Mouse (Mus musculus) hindbrain, postnatal 0 days (tissue): ENCODE results near the gene Qtrt2. TPM values are rescaled to one million over a fixed set of nuclear protein-coding genes. Genes with fewer than 3 reads are reported as not detected.
A peak's percentile ranks its signal among the peaks of the same experiment; 100 is the strongest.

Experiments used
- ATAC-seq: fragments of 200-750 bp; cut with Nextera tagmentation; 2 replicates; pipeline ENCODE4 v1.8.0; 2017; ENCODE audit warnings: mild to moderate bottlenecking, moderate TSS enrichment, moderate library complexity
- DNase-seq: peaks from one replicate; pipeline ENCODE4 v3.0.0-alpha.2; 2015; ENCODE audit warnings: low spot score
- H3K27ac ChIP-seq: fragments of 300-500 bp; sonication (generic); 2 replicates; pipeline ENCODE4 v1.5.1; 2014; ENCODE audit warnings: mild to moderate bottlenecking
- H3K27me3 ChIP-seq: fragments of 300-500 bp; sonication (generic); 2 replicates; pipeline ENCODE4 v1.6.1; 2014; ENCODE audit warnings: low read length, mixed read lengths; ENCODE audit not compliant: insufficient read depth
- H3K36me3 ChIP-seq: fragments of 300-500 bp; sonication (generic); 2 replicates; pipeline ENCODE4 v1.6.1; 2014; ENCODE audit warnings: low read length, mixed read lengths; ENCODE audit not compliant: insufficient read depth
- H3K4me1 ChIP-seq: fragments of 300-500 bp; sonication (generic); 2 replicates; pipeline ENCODE4 v1.6.1; 2014; ENCODE audit warnings: antibody characterized with exemption, low read length, mixed read lengths; ENCODE audit not compliant: insufficient read depth
- H3K4me2 ChIP-seq: fragments of 300-500 bp; sonication (generic); 2 replicates; pipeline ENCODE4 v1.6.1; 2014; ENCODE audit warnings: low read depth, mild to moderate bottlenecking, low read length, moderate library complexity, mixed read lengths
- H3K4me3 ChIP-seq: fragments of 300-500 bp; sonication (generic); 2 replicates; pipeline ENCODE4 v1.5.1; 2014; ENCODE audit warnings: low read length
- H3K9ac ChIP-seq: fragments of 300-500 bp; sonication (generic); replicated peaks from 2 replicates; pipeline ENCODE4 v1.6.1; 2014; ENCODE audit warnings: mild to moderate bottlenecking, low read length, moderate library complexity, mixed read lengths
- H3K9me3 ChIP-seq: fragments of 300-500 bp; sonication (generic); 2 replicates; pipeline ENCODE4 v1.6.1; 2016; ENCODE audit warnings: low read length, mixed read lengths
- CTCF ChIP-seq: IDR thresholded peaks from 2 replicates; pipeline ENCODE4 v1.5.1; 2016; ENCODE audit warnings: antibody characterized with exemption, control low read depth, low read depth
- WGBS: fragments of 180-500 bp; shearing (Covaris S2); extraction: QIAGEN DNeasy Blood & Tissue Kit; methylation state at CpG from one replicate; pipeline ENCODE4 v1.1.7; 2014; 5-methylcytosine and 5-hydroxymethylcytosine counted together
- polyA plus RNA-seq: library from polyadenylated mRNA; unstranded; fragments of >200 nt; fragmentation: Nextera tagmentation; extraction: Ambion mirVana; gene quantifications from 2 replicates; pipeline ENCODE4 v1.2.1, GENCODE M21; 2015
- total RNA-seq: library from RNA; depleted of rRNA; stranded (reverse); fragments of >200 nt; gene quantifications from 2 replicates; pipeline ENCODE4 v1.2.3, GENCODE M21; 2014

The Qtrt2 gene
- total and polyA plus RNA-seq, 2 experiments from 2014 or later = 11.3 to 29.7 TPM

DNA sequence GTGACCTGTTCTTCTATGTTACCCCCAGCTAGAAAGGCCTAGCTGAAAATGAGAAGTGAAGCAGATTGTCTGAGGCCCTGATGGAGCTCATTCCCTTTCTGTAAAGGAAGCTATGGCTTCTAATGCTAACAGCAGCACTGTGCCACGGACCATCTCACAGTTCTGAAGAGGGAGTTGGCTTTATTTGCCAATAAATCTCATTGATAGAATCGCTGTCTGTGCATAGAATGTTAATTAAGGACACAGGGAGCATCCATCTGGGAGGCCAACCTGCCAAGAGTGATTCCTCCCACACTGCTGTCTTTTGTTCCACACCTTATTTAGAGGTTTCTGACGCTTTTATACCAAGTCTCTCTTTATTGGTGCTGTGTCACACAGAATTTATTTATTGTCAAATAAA lies 4.9 kb upstream of the Qtrt2 start:
- no peak for TF ChIP-seq CTCF
- 43% methylated on average over 3 of the region's 3 CpGs for WGBS

GRCm38 (mm10) chr16:43930577-43930976 lies 4.0 kb upstream of the Qtrt2 start:
- no peak for DNase-seq
- no peak overlapping the region for H3K4me2 ChIP-seq
- no peak for ATAC-seq
- H3K36me3 ChIP-seq = no peaks in the 10 kb centered on the region
- no peaks in the 10 kb centered on the region for H3K27me3 ChIP-seq
- no peak overlapping the region for H3K4me3 ChIP-seq
- no peak overlapping the region for H3K9ac ChIP-seq
- H3K27ac ChIP-seq = no peak overlapping the region
- H3K4me1 ChIP-seq = no peaks in the 10 kb centered on the region
- H3K9me3 ChIP-seq = no peaks in the 10 kb centered on the region
- no peak for TF ChIP-seq CTCF

More for the DNA sequence above, 4.9 kb upstream of the Qtrt2 start:
- Histone ChIP-seq H3K36me3 (no peaks in the 10 kb centered on the region), H3K4me2 (no peak overlapping the region), H3K9ac (no peak overlapping the region), H3K4me1 (no peaks in the 10 kb centered on the region), H3K9me3 (no peaks in the 10 kb centered on the region), H3K4me3 (no peak overlapping the region), H3K27me3 (no peaks in the 10 kb centered on the region), H3K27ac (no peak overlapping the region; the same call in 1 of the 2 replicates)
- ATAC-seq = no peak
- peak; percentile 22 for DNase-seq

DNA sequence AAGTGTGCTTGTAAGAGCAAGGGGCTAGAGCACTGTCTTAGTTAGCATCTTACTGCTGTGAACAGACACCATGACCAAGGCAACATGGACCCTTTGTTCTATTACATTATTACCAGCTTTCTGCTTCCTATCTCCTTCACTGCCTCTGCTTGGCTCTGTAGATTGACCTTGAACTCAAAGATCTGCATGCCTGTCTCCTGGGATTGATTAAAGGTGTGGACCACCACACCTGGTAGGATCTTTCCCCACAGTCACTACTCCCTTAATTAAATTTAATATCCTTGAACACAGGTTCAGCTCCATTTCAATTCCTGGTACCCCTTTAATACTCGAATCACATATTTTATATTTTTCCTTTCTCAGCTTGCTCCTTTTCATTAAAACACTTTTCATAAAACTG lies 763 bp downstream of the Qtrt2 start:
- Histone ChIP-seq H3K36me3 (no peaks in the 10 kb centered on the region), H3K4me3 (no peak overlapping the region), H3K4me2 (no peak overlapping the region), H3K9me3 (no peaks in the 10 kb centered on the region), H3K27me3 (no peaks in the 10 kb centered on the region), H3K9ac (no peak overlapping the region), H3K4me1 (no peaks in the 10 kb centered on the region), H3K27ac (no peak overlapping the region)
- 87% methylated on average over 1 of the region's 1 CpGs for WGBS
- DNase-seq = no peak
- ATAC-seq = no peak
- no peak for TF ChIP-seq CTCF

DNA sequence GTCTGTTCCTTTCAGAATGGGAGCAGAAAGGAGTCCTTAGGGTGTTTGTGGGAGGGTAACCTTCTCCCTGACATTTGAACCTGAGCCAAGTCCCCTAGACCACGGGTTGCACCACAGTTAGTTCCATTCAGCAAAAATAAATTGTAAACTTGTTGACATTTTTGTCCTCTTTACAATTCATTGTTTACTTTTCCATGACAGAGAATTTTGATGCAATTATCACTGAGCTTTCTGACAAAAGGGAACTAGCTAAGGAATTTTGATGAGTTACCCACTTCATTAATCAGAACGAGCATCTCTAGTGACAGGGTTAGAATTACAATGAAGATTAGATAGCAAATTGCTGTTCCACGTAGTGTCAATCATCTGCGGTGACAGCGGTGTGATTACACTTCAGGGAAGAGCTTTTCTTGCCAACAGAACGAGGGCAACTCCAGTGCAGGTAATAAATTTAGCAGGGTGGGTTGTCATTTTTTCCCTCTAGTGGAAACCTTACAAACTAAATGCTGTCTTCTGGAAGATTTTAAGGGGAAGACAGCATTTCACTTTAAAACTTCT lies 1.5 kb downstream of the Qtrt2 start:
- no peaks in the 10 kb centered on the region for H3K36me3 ChIP-seq
- no peak overlapping the region for H3K4me2 ChIP-seq
- ATAC-seq (no peak), DNase-seq (peak; percentile 29)
- WGBS = 46% methylated on average over 6 of the region's 6 CpGs
- TF ChIP-seq CTCF = no peak
- H3K4me3 ChIP-seq = no peak overlapping the region
- H3K9me3 ChIP-seq = no peaks in the 10 kb centered on the region
- no peak overlapping the region for H3K27ac ChIP-seq
- no peak overlapping the region for H3K9ac ChIP-seq
- H3K4me1 ChIP-seq = no peaks in the 10 kb centered on the region
- H3K27me3 ChIP-seq = no peaks in the 10 kb centered on the region

DNA sequence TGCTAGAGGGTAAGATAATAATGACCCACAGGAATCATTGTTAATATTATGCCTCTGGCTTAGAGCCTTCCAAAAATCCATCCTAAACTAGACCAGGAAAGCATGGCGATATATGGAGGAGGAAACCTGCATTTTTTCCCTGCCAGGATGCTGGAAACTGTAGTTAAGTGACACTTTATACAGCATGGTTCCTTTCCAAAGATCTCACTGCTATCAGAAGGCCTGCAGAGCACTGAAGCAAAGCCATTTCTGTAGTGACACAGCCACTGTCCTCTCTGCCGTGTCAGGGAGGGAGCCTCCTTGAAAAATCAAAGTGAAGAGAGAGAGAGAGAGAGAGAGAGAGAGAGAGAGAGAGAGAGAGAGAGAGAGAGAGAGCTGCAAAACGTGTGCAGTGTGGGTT lies 4.0 kb downstream of the Qtrt2 start:
- WGBS = 50% methylated on average over 3 of the region's 3 CpGs
- H3K4me3 ChIP-seq = no peak overlapping the region
- ATAC-seq = no peak
- H3K36me3 ChIP-seq = no peaks in the 10 kb centered on the region
- no peaks in the 10 kb centered on the region for H3K9me3 ChIP-seq
- DNase-seq = no peak
- no peak overlapping the region for H3K9ac ChIP-seq
- H3K4me2 ChIP-seq = no peak overlapping the region
- H3K27me3 ChIP-seq = no peaks in the 10 kb centered on the region
- TF ChIP-seq CTCF = no peak
- no peak overlapping the region for H3K27ac ChIP-seq
- H3K4me1 ChIP-seq = no peaks in the 10 kb centered on the region

DNA sequence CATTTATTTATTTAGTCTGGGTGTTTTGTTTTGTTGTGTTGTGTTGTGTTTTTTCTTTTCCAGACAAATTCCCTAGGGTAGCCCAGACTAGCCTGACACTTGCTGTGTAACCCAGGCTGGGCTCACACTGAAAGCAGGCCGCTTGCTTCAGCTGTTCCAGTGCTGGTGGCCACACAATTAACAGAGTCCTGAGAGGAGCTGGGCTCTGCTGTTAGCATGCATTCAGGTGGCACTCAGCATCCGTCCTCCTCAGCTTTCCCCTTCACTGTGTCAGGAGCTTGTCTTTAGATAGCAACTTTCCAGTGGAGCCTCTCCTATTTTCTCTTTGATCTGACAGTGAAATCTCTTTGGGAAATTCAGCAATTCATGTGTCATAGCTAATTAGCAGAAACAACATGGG lies 4.6 kb downstream of the Qtrt2 start:
- H3K27me3 ChIP-seq = no peaks in the 10 kb centered on the region
- 59% methylated on average over 2 of the region's 2 CpGs for WGBS
- no peaks in the 10 kb centered on the region for H3K4me1 ChIP-seq
- H3K9me3 ChIP-seq = no peaks in the 10 kb centered on the region
- no peak for TF ChIP-seq CTCF
- ATAC-seq (no peak), DNase-seq (no peak)
- no peak overlapping the region for H3K4me2 ChIP-seq
- H3K27ac ChIP-seq = no peak overlapping the region
- H3K9ac ChIP-seq = no peak overlapping the region
- no peaks in the 10 kb centered on the region for H3K36me3 ChIP-seq
- no peak overlapping the region for H3K4me3 ChIP-seq

DNA sequence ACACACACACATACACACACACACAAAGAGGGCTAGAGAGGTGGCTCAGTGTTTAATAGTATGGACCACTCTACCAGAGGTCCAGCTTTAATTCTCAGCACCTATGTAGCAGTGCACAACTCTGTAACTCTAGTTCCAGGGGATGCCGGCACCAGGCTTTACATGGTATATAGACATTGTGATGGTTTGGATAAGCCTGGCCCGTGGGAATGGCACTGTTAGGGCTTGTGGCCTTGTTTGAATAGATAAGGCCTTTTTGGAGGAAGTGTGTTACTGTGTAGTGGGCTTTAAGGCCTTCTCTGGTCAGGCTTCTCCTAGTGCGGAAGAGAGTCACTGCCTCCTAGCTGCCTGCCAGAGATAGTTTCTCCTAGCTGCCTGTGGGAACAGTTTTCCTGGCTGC lies 7.7 kb downstream of the Qtrt2 start:
- DNase-seq = no peak
- TF ChIP-seq CTCF = no peak
- H3K4me3 ChIP-seq = no peak overlapping the region
- no peak overlapping the region for H3K27ac ChIP-seq
- 89% methylated on average over 3 of the region's 3 CpGs for WGBS
- H3K4me1 ChIP-seq = no peaks in the 10 kb centered on the region
- H3K36me3 ChIP-seq = no peaks in the 10 kb centered on the region
- ATAC-seq = no peak
- no peak overlapping the region for H3K9ac ChIP-seq
- no peaks in the 10 kb centered on the region for H3K27me3 ChIP-seq
- H3K4me2 ChIP-seq = no peak overlapping the region
- H3K9me3 ChIP-seq = no peaks in the 10 kb centered on the region
